Mouse (Mus musculus): ENCODE measurements around the gene Gm14418. TPM values are rescaled to one million over a fixed set of nuclear protein-coding genes. Genes with fewer than 3 reads are reported as not detected.
"Not testable (repeated sequence)": the region's sequence is repeated elsewhere in the genome, so short reads cannot be mapped to it uniquely, and the experiment has no call there.

Gm14418 gene
- polyA plus RNA-seq (2011; ENCODE audit: insufficient read depth, insufficient read length, low read depth, missing spikeins): 21.1 and 30.7 TPM in 2 replicates

- H3K4me3 ChIP-seq (ENCODE audit: low read depth, low read length): peak within 1 kb of the TSS; percentile 80
Observed at GRCm38 (mm10) chr2:177398096-177398495, at the start of gene Gm14418. Gm14418 (minus strand) TSS chr2:177398320.

More at GRCm38 (mm10) chr2:177398096-177398495, at the start of gene Gm14418:
- not testable (repeated sequence) for H3K27ac ChIP-seq (ENCODE audit: insufficient read depth, low read length); H3K9me3 ChIP-seq (replicated peaks; ENCODE audit: control insufficient read depth, insufficient read depth, low read length, poor library complexity, severe bottlenecking); H3K4me1 ChIP-seq (ENCODE audit: control insufficient read depth, insufficient read depth, low read length); H3K36me3 ChIP-seq (ENCODE audit: control insufficient read depth, insufficient read depth, low read length, poor library complexity, severe bottlenecking); H3K27me3 ChIP-seq (ENCODE audit: control insufficient read depth, insufficient read depth, low read length, poor library complexity, severe bottlenecking)
- peak within 1 kb of the TSS; percentile 23; the same call in 1 of the 2 replicates for H3K9ac ChIP-seq (ENCODE audit: low read depth, poor library complexity, severe bottlenecking)

Other genes starting within 250 kb of the Gm14418 start
- 3.8 and 11.5 TPM in 2 replicates for gene Gm14410, start 191.9 kb downstream of the Gm14418 start, polyA plus RNA-seq (2011; ENCODE audit: insufficient read depth, insufficient read length, low read depth, missing spikeins)
- 8.8 and 9.0 TPM in 2 replicates for gene Gm14409, start 131.3 kb downstream of the Gm14418 start, polyA plus RNA-seq (2011; ENCODE audit: insufficient read depth, insufficient read length, low read depth, missing spikeins)
- 10.2 and 10.6 TPM in 2 replicates for gene Gm14412, start 74.0 kb downstream of the Gm14418 start, polyA plus RNA-seq (2011; ENCODE audit: insufficient read depth, insufficient read length, low read depth, missing spikeins)
- gene Zfp970, start 66.4 kb upstream of the Gm14418 start, polyA plus RNA-seq (2011; ENCODE audit: insufficient read depth, insufficient read length, low read depth, missing spikeins): 8.4 and 14.7 TPM in 2 replicates
- gene Gm14403, start 99.9 kb upstream of the Gm14418 start, polyA plus RNA-seq (2011; ENCODE audit: insufficient read depth, insufficient read length, low read depth, missing spikeins): 9.9 and 11.0 TPM in 2 replicates
- 12.6 and 14.5 TPM in 2 replicates for gene Gm14406, start 179.9 kb upstream of the Gm14418 start, polyA plus RNA-seq (2011; ENCODE audit: insufficient read depth, insufficient read length, low read depth, missing spikeins)

Measured in ES-Bruce4 (cell line).